Mouse (Mus musculus) left cerebral cortex, adult 11 months (tissue): ENCODE results near the gene Arsg.
"Not testable (repeated sequence)": the region's sequence is repeated elsewhere in the genome, so short reads cannot be mapped to it uniquely, and the experiment has no call there.

ENCODE experiments used
- DNase-seq: peaks from one replicate; pipeline ENCODE4 v3.0.0; 2022; ENCODE audit warnings: low spot score

The Arsg gene

GRCm38 (mm10) chr11:109586424-109586823 is 113.2 kb downstream of the Arsg start:
- no peak for DNase-seq

- DNase-seq: no peak
Measured at GRCm38 (mm10) chr11:109587019-109587418, 113.8 kb downstream of the Arsg start.

GRCm38 (mm10) chr11:109587638-109588374 is 114.6 kb downstream of the Arsg start:
- DNase-seq: no peak

GRCm38 (mm10) chr11:109590012-109590411 is 116.8 kb downstream of the Arsg start:
- no peak for DNase-seq

GRCm38 (mm10) chr11:109591511-109591910 is 118.3 kb downstream of the Arsg start:
- DNase-seq: no peak

- no peak for DNase-seq
Measured at GRCm38 (mm10) chr11:109593200-109593981, 120.2 kb downstream of the Arsg start.

- no peak for DNase-seq
Measured at GRCm38 (mm10) chr11:109594761-109595160, 121.6 kb downstream of the Arsg start.

- DNase-seq: no peak
Measured at GRCm38 (mm10) chr11:109598778-109599570, 125.8 kb downstream of the Arsg start.

- no peak for DNase-seq
Measured at GRCm38 (mm10) chr11:109607600-109607999, 134.4 kb downstream of the Arsg start.

- no peak for DNase-seq
Measured at GRCm38 (mm10) chr11:109608976-109609625, 135.9 kb downstream of the Arsg start.

- DNase-seq: no peak
Measured at GRCm38 (mm10) chr11:109610046-109610794, 137.0 kb downstream of the Arsg start.

GRCm38 (mm10) chr11:109610795-109611302 is 137.7 kb downstream of the Arsg start:
- DNase-seq: no peak

- peak; percentile 98 for DNase-seq
Measured at GRCm38 (mm10) chr11:109611303-109612149, 138.4 kb downstream of the Arsg start, which contains the start of gene Wipi1. TSS of gene Wipi1 (minus strand) at chr11:109611967.

- no peak for DNase-seq
Measured at GRCm38 (mm10) chr11:109612871-109613529, 139.8 kb downstream of the Arsg start.

GRCm38 (mm10) chr11:109615286-109615685 is 142.1 kb downstream of the Arsg start:
- DNase-seq: no peak

GRCm38 (mm10) chr11:109616352-109616751 is 143.2 kb downstream of the Arsg start:
- no peak for DNase-seq

GRCm38 (mm10) chr11:109616766-109617165 is 143.6 kb downstream of the Arsg start:
- DNase-seq: no peak

GRCm38 (mm10) chr11:109619055-109619454 is 145.9 kb downstream of the Arsg start:
- not testable (repeated sequence) for DNase-seq

- no peak for DNase-seq
Measured at GRCm38 (mm10) chr11:109620356-109620755, 147.2 kb downstream of the Arsg start.
